Mouse (Mus musculus) liver, postnatal 0 days (tissue): ENCODE measurements around the gene Utf1.

ENCODE experiments used
- CTCF ChIP-seq: sonication (generic); IDR thresholded peaks from 2 replicates; pipeline ENCODE4 v1.5.1; 2016; ENCODE audit warnings: antibody characterized with exemption, low read depth
- EP300 ChIP-seq: IDR thresholded peaks from 2 replicates; pipeline ENCODE4 v1.6.1; 2016; ENCODE audit warnings: antibody characterized with exemption, low read depth, mild to moderate bottlenecking

- no peak for TF ChIP-seq CTCF
- no peak for TF ChIP-seq EP300
These were observed 42.7 kb upstream of the Utf1 start for GRCm38 (mm10) chr7:139900896-139901295.
